Mouse (Mus musculus) kidney, postnatal 10 days (tissue): ENCODE results near the gene Sec14l5.
A peak's percentile ranks its signal among the peaks of the same experiment; 100 is the strongest.
"Not testable (repeated sequence)": the region's sequence is repeated elsewhere in the genome, so short reads cannot be mapped to it uniquely, and the experiment has no call there.

Experiments used
- DNase-seq: peaks from one replicate; pipeline ENCODE4 v3.0.0; 2021; ENCODE audit warnings: mixed read lengths

Sec14l5 gene

GRCm38 (mm10) chr16:5217341-5218133 lies 70.6 kb downstream of the Sec14l5 start:
- peak; percentile 59 for DNase-seq

GRCm38 (mm10) chr16:5221403-5221802 lies 74.5 kb downstream of the Sec14l5 start:
- DNase-seq, result peak; percentile 19

GRCm38 (mm10) chr16:5222140-5222539 lies 75.2 kb downstream of the Sec14l5 start, which contains the start of gene AU021092:
Gene AU021092, minus strand, starts transcription at chr16:5222299.
- peak; percentile 49 for DNase-seq

GRCm38 (mm10) chr16:5226534-5226933 lies 79.6 kb downstream of the Sec14l5 start:
- peak; percentile 43 for DNase-seq

- DNase-seq, result not testable (repeated sequence)
Measured at GRCm38 (mm10) chr16:5227501-5227900, 80.6 kb downstream of the Sec14l5 start.

GRCm38 (mm10) chr16:5228103-5228502 lies 81.2 kb downstream of the Sec14l5 start:
- DNase-seq, result not testable (repeated sequence)

GRCm38 (mm10) chr16:5232982-5233381 lies 86.1 kb downstream of the Sec14l5 start:
- DNase-seq, result no peak

GRCm38 (mm10) chr16:5233418-5234313 lies 86.8 kb downstream of the Sec14l5 start, which contains the start of gene Alg1:
Gene Alg1, plus strand, starts transcription at chr16:5233621.
- peak; percentile 96 for DNase-seq
